Mouse (Mus musculus): ENCODE results near the gene Ankrd39. TPM values are rescaled to one million over a fixed set of nuclear protein-coding genes. Genes with fewer than 3 reads are reported as not detected.

The Ankrd39 gene
- total RNA-seq (2023): 10 to 100 TPM; 14.1 to 22.9 TPM

GRCm38 (mm10) chr1:36546888-36547471 is at the start of gene Ankrd39:
Gene Ankrd39 (minus strand): TSS chr1:36547445.

GRCm38 (mm10) chr1:36558031-36558993 is 11.1 kb upstream of the Ankrd39 start, which contains the start of gene Sema4c:
Gene Sema4c (minus strand): TSS chr1:36558349.

DNA sequence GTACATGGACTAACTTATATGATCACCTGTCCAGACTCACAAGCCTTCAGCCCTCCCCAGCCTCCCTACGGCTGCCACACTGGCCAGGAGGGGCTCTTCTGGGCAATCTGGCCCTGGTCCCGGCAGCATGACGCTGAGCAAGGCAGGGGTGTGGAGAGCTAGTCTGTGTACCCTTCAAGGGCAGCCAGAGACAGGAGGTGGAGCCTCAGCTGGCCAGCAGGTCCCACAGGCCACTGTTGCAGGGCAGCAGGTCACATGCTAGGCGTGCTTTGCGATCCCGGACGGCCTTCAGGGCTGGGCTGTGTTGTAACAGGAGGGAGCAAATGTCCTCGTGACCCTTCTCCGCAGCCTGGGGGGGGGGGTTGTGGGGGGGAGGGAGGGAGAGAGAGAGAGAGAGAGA is 8.1 kb downstream of the Ankrd39 start, which contains the start of gene Gm42417:
TSS of gene Gm42417 (minus strand) at position 244 of the 400 bp plus-strand sequence.

DNA sequence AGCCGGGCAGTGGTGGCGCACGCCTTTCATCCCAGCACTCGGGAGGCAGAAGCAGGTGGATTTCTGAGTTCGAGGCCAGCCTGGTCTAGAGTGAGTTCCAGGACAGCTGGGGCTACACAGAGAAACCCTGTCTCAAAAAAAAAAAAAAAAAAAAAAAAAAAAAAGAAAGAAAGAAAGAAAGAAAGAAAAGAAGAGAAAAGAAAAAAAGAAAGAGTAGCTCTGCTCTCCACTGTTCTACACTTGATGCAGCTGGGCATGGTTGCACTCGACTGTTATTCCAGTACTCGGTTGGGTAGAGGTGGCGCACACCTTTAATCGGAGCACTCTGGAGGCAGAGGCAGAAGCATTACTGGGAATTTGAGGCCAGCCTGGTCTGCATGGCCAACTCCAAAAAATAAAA is 10.5 kb downstream of the Ankrd39 start, which contains the start of gene Ankrd23:
TSS of gene Ankrd23 (minus strand) at position 101 of the 400 bp plus-strand sequence.

GRCm38 (mm10) chr1:36511289-36512021 is 35.8 kb downstream of the Ankrd39 start, which contains the start of gene Cnnm3:
Gene Cnnm3 (plus strand): TSS chr1:36511867.

Other genes starting within 250 kb of the Ankrd39 start
- 100 to 1,000 TPM; 138 to 170 TPM for gene Arid5a, start 239.7 kb downstream of the Ankrd39 start, total RNA-seq (2023)
- 10 to 100 TPM; 77.2 to 86.3 TPM for gene Kansl3, start 178.3 kb downstream of the Ankrd39 start, total RNA-seq (2023)
- not detected for gene Fer1l5, start 175.2 kb downstream of the Ankrd39 start, total RNA-seq (2023)
- gene Lman2l, start 102.2 kb downstream of the Ankrd39 start, total RNA-seq (2023): 10 to 100 TPM; 29.5 to 43.4 TPM
- 10 to 100 TPM; 24.6 to 24.7 TPM for gene Cnnm4, start 75.8 kb downstream of the Ankrd39 start, total RNA-seq (2023)
- 10 to 100 TPM; 35.2 to 38.8 TPM for gene Cnnm3, start 35.6 kb downstream of the Ankrd39 start, total RNA-seq (2023)
- 10 to 100 TPM; 28.6 to 29.7 TPM for gene Ankrd23, start 10.6 kb downstream of the Ankrd39 start, total RNA-seq (2023)
- gene Gm42417, start 8.0 kb downstream of the Ankrd39 start, total RNA-seq (2023): not detected
- gene Sema4c, start 10.9 kb upstream of the Ankrd39 start, total RNA-seq (2023): not detected
- not detected for gene Fam178b, start 135.7 kb upstream of the Ankrd39 start, total RNA-seq (2023)
- 100 to 1,000 TPM; 206 to 224 TPM for gene Cox5b, start 144.0 kb upstream of the Ankrd39 start, total RNA-seq (2023)
- gene 4933424G06Rik, start 162.7 kb upstream of the Ankrd39 start, total RNA-seq (2023): 1 to 10 TPM in 1 of 2 experiments, under 1 TPM in 1; 0.81 to 2.0 TPM
- gene Actr1b, start 167.0 kb upstream of the Ankrd39 start, total RNA-seq (2023): 10 to 100 TPM; 83.0 to 99.2 TPM
- 1 to 10 TPM; 2.2 to 4.7 TPM for gene Zap70, start 214.4 kb upstream of the Ankrd39 start, total RNA-seq (2023)